Mouse (Mus musculus): ENCODE measurements around the gene Ripply2. TPM values are rescaled to one million over a fixed set of nuclear protein-coding genes. Genes with fewer than 3 reads are reported as not detected.

Ripply2 gene
- polyA plus RNA-seq (2014; fragmentation: Illumina TruSeq; extraction: RNeasy Lipid Tissue Mini Kit (QIAGEN cat#74804); ENCODE audit: low read depth, low replicate concordance) = not detected

GRCm38 (mm10) chr9:87015288-87015937, at the start of gene Ripply2:
Gene Ripply2 (plus strand): TSS chr9:87015537.

GRCm38 (mm10) chr9:87021778-87022523, 6.6 kb downstream of the Ripply2 start, which contains the start of gene Cyb5r4:
Gene Cyb5r4 (plus strand): TSS chr9:87022014.

Other genes starting within 250 kb of the Ripply2 start
- 3.9 TPM for gene Snap91, start 134.9 kb upstream of the Ripply2 start, polyA plus RNA-seq (2014; fragmentation: Illumina TruSeq; extraction: RNeasy Lipid Tissue Mini Kit (QIAGEN cat#74804); ENCODE audit: low read depth, low replicate concordance)
- gene Cyb5r4, start 6.5 kb downstream of the Ripply2 start, polyA plus RNA-seq (2014; fragmentation: Illumina TruSeq; extraction: RNeasy Lipid Tissue Mini Kit (QIAGEN cat#74804); ENCODE audit: low read depth, low replicate concordance) = 181 TPM
- gene Mrap2, start 128.8 kb downstream of the Ripply2 start, polyA plus RNA-seq (2014; fragmentation: Illumina TruSeq; extraction: RNeasy Lipid Tissue Mini Kit (QIAGEN cat#74804); ENCODE audit: low read depth, low replicate concordance) = not detected
- gene Cep162, start 240.0 kb downstream of the Ripply2 start, polyA plus RNA-seq (2014; fragmentation: Illumina TruSeq; extraction: RNeasy Lipid Tissue Mini Kit (QIAGEN cat#74804); ENCODE audit: low read depth, low replicate concordance) = 12.3 TPM

Measured in sigmoid colon, adult 10 weeks (tissue).